Mouse (Mus musculus) kidney, adult 10 weeks (tissue): ENCODE data around the gene Col5a3. TPM values are rescaled to one million over a fixed set of nuclear protein-coding genes. Genes with fewer than 3 reads are reported as not detected.

Experiments
- polyA plus RNA-seq: library from polyadenylated mRNA; stranded (reverse); fragments of 350-450 nt; fragmentation: Illumina TruSeq; extraction: RNeasy Lipid Tissue Mini Kit (QIAGEN cat#74804); gene quantifications from one replicate; pipeline ENCODE4 v1.2.3, GENCODE M21; 2014; ENCODE audit warnings: low read depth, low replicate concordance

The Col5a3 gene
- not detected for polyA plus RNA-seq

GRCm38 (mm10) chr9:20814521-20815272, at the start of gene Col5a3:
Gene Col5a3, minus strand, starts transcription at chr9:20815067.

GRCm38 (mm10) chr9:20818236-20818635, 3.4 kb upstream of the Col5a3 start, which contains the start of gene Rdh8:
Gene Rdh8, plus strand, starts transcription at chr9:20818503.

GRCm38 (mm10) chr9:20746017-20746660, 68.7 kb downstream of the Col5a3 start, which contains the start of gene Olfm2:
Gene Olfm2, minus strand, starts transcription at chr9:20746349.

Other genes starting within 250 kb of the Col5a3 start
- 17.3 TPM for gene Zfp846, start 233.8 kb downstream of the Col5a3 start, polyA plus RNA-seq
- gene Ubl5, start 172.2 kb downstream of the Col5a3 start, polyA plus RNA-seq, result 75.9 TPM
- 2.5 TPM for gene Fbxl12, start 170.3 kb downstream of the Col5a3 start, polyA plus RNA-seq
- gene Pin1, start 163.0 kb downstream of the Col5a3 start, polyA plus RNA-seq, result 0.85 TPM
- 0.40 TPM for gene Olfm2, start 68.7 kb downstream of the Col5a3 start, polyA plus RNA-seq
- gene Rdh8, start 3.4 kb upstream of the Col5a3 start, polyA plus RNA-seq, result not detected
- 2.0 TPM for gene A230050P20Rik, start 53.6 kb upstream of the Col5a3 start, polyA plus RNA-seq
- not detected for gene Angptl6, start 64.7 kb upstream of the Col5a3 start, polyA plus RNA-seq
- not detected for gene Ppan, start 73.1 kb upstream of the Col5a3 start, polyA plus RNA-seq
- gene Eif3g, start 83.6 kb upstream of the Col5a3 start, polyA plus RNA-seq, result 22.3 TPM
- gene Dnmt1, start 144.8 kb upstream of the Col5a3 start, polyA plus RNA-seq, result 2.7 TPM
- 0.24 TPM for gene S1pr2, start 161.7 kb upstream of the Col5a3 start, polyA plus RNA-seq
- 0.40 TPM for gene Mrpl4, start 187.7 kb upstream of the Col5a3 start, polyA plus RNA-seq
- gene Icam1, start 200.9 kb upstream of the Col5a3 start, polyA plus RNA-seq, result 5.3 TPM
- gene Icam4, start 214.3 kb upstream of the Col5a3 start, polyA plus RNA-seq, result not detected
- gene Icam5, start 217.0 kb upstream of the Col5a3 start, polyA plus RNA-seq, result not detected